ENCODE assay signal across 11 mouse cellular contexts in genomic region chr11:96333241-96334001, GRCm38 (mm10). TPM values are rescaled to one million over a fixed set of nuclear protein-coding genes. Genes with fewer than 3 reads are reported as not detected.
DNase-seq lines count a peak whose midpoint lies in the region; ATAC-seq and TF ChIP-seq lines count a peak whose summit lies in the region.
"Had no signal": no experiment of that assay in that cellular context is flagged by ENCODE, and none has a peak within 500 bp of the region (broad histone marks: within the 10 kb centered on the region; RNA-seq: fewer than 3 reads in every experiment).

No protein-coding gene starts in this region.

- H3K36me3 ChIP-seq in lung, embryonic 14.5 days (ENCODE audit: insufficient read depth), result peaks cover 53% of the 10 kb centered on the region
- H3K36me3 ChIP-seq in limb, embryonic 10.5 days, result no peaks in the 10 kb centered on the region
- no peaks in the 10 kb centered on the region for H3K36me3 ChIP-seq in stomach, embryonic 15.5 days

- peak; percentile 70 for DNase-seq in embryo, embryonic 10 days (ENCODE audit: low spot score)
- no peak for DNase-seq in embryo, embryonic 9.5 days (ENCODE audit: extremely low spot score)
- DNase-seq in lung, embryonic 14.5 days, result peak; percentile 65
- DNase-seq in lung, postnatal 36 days, result no peak
- no peak for DNase-seq in limb, embryonic 10.5 days (ENCODE audit: low spot score)
- no peak for DNase-seq in ovary, adult 18-20 months (ENCODE audit: low spot score)
- DNase-seq: left cerebral cortex, postnatal 4 days; spleen, adult 18-20 months had no signal

- peaks cover 28% of the 10 kb centered on the region for H3K27me3 ChIP-seq in lung, embryonic 14.5 days (ENCODE audit: insufficient read depth, low read length)
- peaks cover 100% of the 10 kb centered on the region for H3K27me3 ChIP-seq in limb, embryonic 10.5 days (ENCODE audit: low read depth, poor library complexity, severe bottlenecking)
- H3K27me3 ChIP-seq in stomach, embryonic 15.5 days (replicated peaks), result peaks cover 7% of the 10 kb centered on the region; the same call in 1 of the 2 replicates

- H3K4me1 ChIP-seq in lung, embryonic 14.5 days (ENCODE audit: insufficient read depth), result peaks cover 22% of the 10 kb centered on the region
- peaks cover 98% of the 10 kb centered on the region for H3K4me1 ChIP-seq in limb, embryonic 10.5 days
- peaks cover 63% of the 10 kb centered on the region for H3K4me1 ChIP-seq in stomach, embryonic 15.5 days

- peak overlapping the region; percentile 84 for H3K4me2 ChIP-seq in lung, embryonic 14.5 days
- H3K4me2 ChIP-seq in stomach, embryonic 15.5 days, result peak overlapping the region; percentile 61

- TF ChIP-seq CTCF in lung, embryonic 14.5 days (IDR thresholded peaks at IDR 0.05; ENCODE audit: low read depth), result no peak

- H3K27ac ChIP-seq in lung, embryonic 14.5 days (ENCODE audit: low read depth), result peak overlapping the region; percentile 100
- H3K27ac ChIP-seq in limb, embryonic 10.5 days, result peak overlapping the region; percentile 95
- H3K27ac ChIP-seq in stomach, embryonic 15.5 days, result peak overlapping the region; percentile 93

- WGBS in lung, embryonic 14.5 days, result 8% methylated on average over 17 of the region's 17 CpGs
- 3% methylated on average over 17 of the region's 17 CpGs for WGBS in limb, embryonic 10.5 days
- WGBS in stomach, embryonic 15.5 days, result 6% methylated on average over 17 of the region's 17 CpGs

- H3K4me3 ChIP-seq in lung, embryonic 14.5 days (ENCODE audit: low read depth, low read length), result peak overlapping the region; percentile 64
- H3K4me3 ChIP-seq in limb, embryonic 10.5 days, result peak overlapping the region; percentile 65
- peak overlapping the region; percentile 50 for H3K4me3 ChIP-seq in stomach, embryonic 15.5 days (replicated peaks)

- H3K9me3 ChIP-seq in lung, embryonic 14.5 days (ENCODE audit: low read depth, low read length), result no peaks in the 10 kb centered on the region
- H3K9me3 ChIP-seq in limb, embryonic 10.5 days (replicated peaks), result no peaks in the 10 kb centered on the region
- no peaks in the 10 kb centered on the region for H3K9me3 ChIP-seq in stomach, embryonic 15.5 days

- ATAC-seq in lung, embryonic 14.5 days (ENCODE audit: insufficient read depth), result no peak
- no peak for ATAC-seq in stomach, embryonic 15.5 days (ENCODE audit: insufficient read depth, low FRiP score, low read depth)
- no peak for ATAC-seq in megakaryocyte-erythroid progenitor cell, adult 5-6 weeks (replicated peaks; ENCODE audit: low FRiP score, low TSS enrichment, poor library complexity, severe bottlenecking)

- H3K9ac ChIP-seq in lung, embryonic 14.5 days, result peak overlapping the region; percentile 97
- H3K9ac ChIP-seq in stomach, embryonic 15.5 days, result peak overlapping the region; percentile 65

RNA-seq across cellular contexts. Expression of gene Hoxb3, which starts 10.3 kb away (rescaled TPM):
- 3.9 and 6.3 TPM in 2 replicates for polyA plus RNA-seq in lung, embryonic 14.5 days (2014; fragmentation: Nextera tagmentation; extraction: Ambion mirVana)
- polyA plus RNA-seq in limb, embryonic 10.5 days (2016; fragmentation: Nextera tagmentation; extraction: Ambion mirVana), result 0.76 and 1.0 TPM in 2 replicates
- 2.5 and 2.7 TPM in 2 replicates for polyA plus RNA-seq in stomach, embryonic 15.5 days (2015; fragmentation: Nextera tagmentation; extraction: Ambion mirVana)
- 0.28 and 0.79 TPM in 2 replicates for total RNA-seq in megakaryocyte-erythroid progenitor cell, adult 5-6 weeks (2014; fragmentation: Nextera tagmentation)
- total RNA-seq in megakaryocyte-erythroid progenitor cell, adult 5-6 weeks (2017), result not detected in 2 replicates
- total RNA-seq: left cerebral cortex, postnatal 4 days had no signal
- polyA plus RNA-seq: cortical plate, adult 2 months had no signal

RNA-seq across cellular contexts. Expression of gene Hoxb4, which starts 15.4 kb away (rescaled TPM):
- 3.8 and 3.9 TPM in 2 replicates for polyA plus RNA-seq in lung, embryonic 14.5 days (2014; fragmentation: Nextera tagmentation; extraction: Ambion mirVana)
- polyA plus RNA-seq in limb, embryonic 10.5 days (2016; fragmentation: Nextera tagmentation; extraction: Ambion mirVana), result 0.89 and 1.2 TPM in 2 replicates
- polyA plus RNA-seq in stomach, embryonic 15.5 days (2015; fragmentation: Nextera tagmentation; extraction: Ambion mirVana), result 3.4 and 3.6 TPM in 2 replicates
- 0.12 and 0.66 TPM in 2 replicates for total RNA-seq in megakaryocyte-erythroid progenitor cell, adult 5-6 weeks (2014; fragmentation: Nextera tagmentation)
- 0.70 and 1.9 TPM in 2 replicates for total RNA-seq in megakaryocyte-erythroid progenitor cell, adult 5-6 weeks (2017)
- total RNA-seq: left cerebral cortex, postnatal 4 days had no signal
- polyA plus RNA-seq: cortical plate, adult 2 months had no signal

RNA-seq across cellular contexts. Expression of gene Hoxb2, which starts 16.9 kb away (rescaled TPM):
- polyA plus RNA-seq in lung, embryonic 14.5 days (2014; fragmentation: Nextera tagmentation; extraction: Ambion mirVana), result 48.9 and 51.6 TPM in 2 replicates
- 11.3 and 13.5 TPM in 2 replicates for polyA plus RNA-seq in limb, embryonic 10.5 days (2016; fragmentation: Nextera tagmentation; extraction: Ambion mirVana)
- polyA plus RNA-seq in stomach, embryonic 15.5 days (2015; fragmentation: Nextera tagmentation; extraction: Ambion mirVana), result 20.3 and 21.0 TPM in 2 replicates
- total RNA-seq in megakaryocyte-erythroid progenitor cell, adult 5-6 weeks (2014; fragmentation: Nextera tagmentation), result 0.37 TPM in 1 of 2 replicates, not detected in the other
- total RNA-seq in megakaryocyte-erythroid progenitor cell, adult 5-6 weeks (2017), result 0.42 TPM in 1 of 2 replicates, not detected in the other
- total RNA-seq: left cerebral cortex, postnatal 4 days had no signal
- polyA plus RNA-seq: cortical plate, adult 2 months had no signal

RNA-seq across cellular contexts. Expression of gene Hoxb5, which starts 30.3 kb away (rescaled TPM):
- polyA plus RNA-seq in lung, embryonic 14.5 days (2014; fragmentation: Nextera tagmentation; extraction: Ambion mirVana), result 65.9 and 76.1 TPM in 2 replicates
- 5.5 and 5.9 TPM in 2 replicates for polyA plus RNA-seq in limb, embryonic 10.5 days (2016; fragmentation: Nextera tagmentation; extraction: Ambion mirVana)
- polyA plus RNA-seq in stomach, embryonic 15.5 days (2015; fragmentation: Nextera tagmentation; extraction: Ambion mirVana), result 17.6 and 17.9 TPM in 2 replicates
- not detected in 2 replicates for total RNA-seq in megakaryocyte-erythroid progenitor cell, adult 5-6 weeks (2014; fragmentation: Nextera tagmentation)
- total RNA-seq in megakaryocyte-erythroid progenitor cell, adult 5-6 weeks (2017), result not detected in 2 replicates
- total RNA-seq: left cerebral cortex, postnatal 4 days had no signal
- polyA plus RNA-seq: cortical plate, adult 2 months had no signal

RNA-seq across cellular contexts. Expression of gene Hoxb1, which starts 32.1 kb away (rescaled TPM):
- polyA plus RNA-seq in lung, embryonic 14.5 days (2014; fragmentation: Nextera tagmentation; extraction: Ambion mirVana), result 0.08 TPM in 1 of 2 replicates, not detected in the other
- 0.78 and 0.83 TPM in 2 replicates for polyA plus RNA-seq in limb, embryonic 10.5 days (2016; fragmentation: Nextera tagmentation; extraction: Ambion mirVana)
- 0.10 TPM in 1 of 2 replicates, not detected in the other for polyA plus RNA-seq in stomach, embryonic 15.5 days (2015; fragmentation: Nextera tagmentation; extraction: Ambion mirVana)
- not detected in 2 replicates for total RNA-seq in megakaryocyte-erythroid progenitor cell, adult 5-6 weeks (2014; fragmentation: Nextera tagmentation)
- total RNA-seq in megakaryocyte-erythroid progenitor cell, adult 5-6 weeks (2017), result not detected in 2 replicates
- total RNA-seq: left cerebral cortex, postnatal 4 days had no signal
- polyA plus RNA-seq: cortical plate, adult 2 months had no signal

Comparison
In these comparisons a context has a peak if more than half of its experiments do, and no peak if none do; other contexts are left out.
1. DNase-seq: peak in embryo, embryonic 10 days (single experiment) and lung, embryonic 14.5 days (single experiment); none in embryo, embryonic 9.5 days (single experiment), lung, postnatal 36 days (single experiment), limb, embryonic 10.5 days (single experiment) and ovary, adult 18-20 months (single experiment).
2. Peak in every context shown above with its lines, with median percentiles within 50 percentile points of each other: H3K27ac ChIP-seq and H3K4me3 ChIP-seq.